9 mouse cellular contexts compared by ENCODE assay signal in genomic region chr16:4605514-4606131, GRCm38 (mm10). TPM values are rescaled to one million over a fixed set of nuclear protein-coding genes. Genes with fewer than 3 reads are reported as not detected.
A peak's percentile ranks its signal among the peaks of the same experiment; 100 is the strongest.
DNase-seq lines count a peak whose midpoint lies in the region; ATAC-seq lines count a peak whose summit lies in the region.
"Had no signal": no experiment of that assay in that cellular context is flagged by ENCODE, and none has a peak within 500 bp of the region (broad histone marks: within the 10 kb centered on the region; RNA-seq: fewer than 3 reads in every experiment).

No protein-coding gene starts in this region.

- DNase-seq in forebrain, embryonic 11.5 days (ENCODE audit: low spot score), result no peak
- no peak for DNase-seq in liver, embryonic 11.5 days (ENCODE audit: low spot score)
- no peak for DNase-seq in limb, embryonic 11.5 days (ENCODE audit: low spot score)
- no peak for DNase-seq in thymus, postnatal 25 days
- DNase-seq in frontal cortex, postnatal 10 days (ENCODE audit: low spot score in 2 of 2), result no peak

- H3K9me3 ChIP-seq in forebrain, embryonic 11.5 days (ENCODE audit: control insufficient read depth, low read length), result no peaks in the 10 kb centered on the region
- H3K9me3 ChIP-seq in forebrain, embryonic 15.5 days, result no peaks in the 10 kb centered on the region
- H3K9me3 ChIP-seq in liver, embryonic 11.5 days (ENCODE audit: control insufficient read depth, low read length), result no peaks in the 10 kb centered on the region
- no peaks in the 10 kb centered on the region for H3K9me3 ChIP-seq in liver, embryonic 12.5 days (replicated peaks)
- no peaks in the 10 kb centered on the region for H3K9me3 ChIP-seq in embryonic facial prominence, embryonic 13.5 days
- H3K9me3 ChIP-seq in limb, embryonic 11.5 days (ENCODE audit: control insufficient read depth, low read length), result no peaks in the 10 kb centered on the region

- H3K9ac ChIP-seq in forebrain, embryonic 11.5 days (ENCODE audit: low read length), result no peak overlapping the region
- no peak overlapping the region for H3K9ac ChIP-seq in forebrain, embryonic 15.5 days (replicated peaks)
- no peak overlapping the region for H3K9ac ChIP-seq in liver, embryonic 11.5 days (ENCODE audit: low read depth, low read length)
- no peak overlapping the region for H3K9ac ChIP-seq in liver, embryonic 12.5 days
- H3K9ac ChIP-seq in embryonic facial prominence, embryonic 13.5 days, result 0 out of 2 replicates have a peak overlapping the region, but pooled peaks have one; percentile 7
- no peak overlapping the region for H3K9ac ChIP-seq in limb, embryonic 11.5 days (ENCODE audit: low read length)
- H3K9ac ChIP-seq: liver, embryonic 14.5 days had no signal

- 51% methylated on average over 13 of the region's 13 CpGs for WGBS in forebrain, embryonic 11.5 days
- 42% methylated on average over 13 of the region's 13 CpGs for WGBS in forebrain, embryonic 15.5 days
- WGBS in liver, embryonic 11.5 days, result 70% methylated on average over 13 of the region's 13 CpGs
- WGBS in liver, embryonic 12.5 days (ENCODE audit: insufficient replicate concordance), result 73% methylated on average over 12 of the region's 13 CpGs
- 30% methylated on average over 13 of the region's 13 CpGs for WGBS in embryonic facial prominence, embryonic 13.5 days
- WGBS in limb, embryonic 11.5 days, result 41% methylated on average over 12 of the region's 13 CpGs

- peaks cover 34% of the 10 kb centered on the region for H3K4me1 ChIP-seq in forebrain, embryonic 11.5 days (replicated peaks; ENCODE audit: control insufficient read depth, insufficient read depth, low read length)
- H3K4me1 ChIP-seq in forebrain, embryonic 15.5 days, result peaks cover 38% of the 10 kb centered on the region
- H3K4me1 ChIP-seq in liver, embryonic 11.5 days (replicated peaks; ENCODE audit: control insufficient read depth, insufficient read depth, low read length), result peaks cover 61% of the 10 kb centered on the region
- peaks cover 71% of the 10 kb centered on the region for H3K4me1 ChIP-seq in liver, embryonic 12.5 days
- H3K4me1 ChIP-seq in embryonic facial prominence, embryonic 13.5 days, result peaks cover 76% of the 10 kb centered on the region
- peaks cover 71% of the 10 kb centered on the region for H3K4me1 ChIP-seq in limb, embryonic 11.5 days (ENCODE audit: control insufficient read depth, insufficient read depth, low read length)

- H3K36me3 ChIP-seq in forebrain, embryonic 11.5 days (ENCODE audit: control insufficient read depth, insufficient read depth, low read length), result no peaks in the 10 kb centered on the region; the same call in 1 of the 2 replicates
- H3K36me3 ChIP-seq in forebrain, embryonic 15.5 days, result peaks cover 5% of the 10 kb centered on the region; the same call in 1 of the 2 replicates
- H3K36me3 ChIP-seq in liver, embryonic 11.5 days (ENCODE audit: control insufficient read depth, insufficient read depth, low read length), result no peaks in the 10 kb centered on the region; the same call in 1 of the 2 replicates
- 0 out of 2 replicates have a peak, but pooled peaks cover 7% of the 10 kb centered on the region for H3K36me3 ChIP-seq in liver, embryonic 12.5 days
- peaks cover 23% of the 10 kb centered on the region for H3K36me3 ChIP-seq in embryonic facial prominence, embryonic 13.5 days
- no peaks in the 10 kb centered on the region for H3K36me3 ChIP-seq in limb, embryonic 11.5 days (ENCODE audit: control insufficient read depth, insufficient read depth, low read length)

- no peaks in the 10 kb centered on the region for H3K27me3 ChIP-seq in forebrain, embryonic 11.5 days (ENCODE audit: control insufficient read depth, insufficient read depth, low read length)
- H3K27me3 ChIP-seq in forebrain, embryonic 15.5 days, result no peaks in the 10 kb centered on the region
- H3K27me3 ChIP-seq in liver, embryonic 11.5 days (replicated peaks; ENCODE audit: control insufficient read depth, insufficient read depth, low read length), result no peaks in the 10 kb centered on the region
- no peaks in the 10 kb centered on the region for H3K27me3 ChIP-seq in liver, embryonic 12.5 days (replicated peaks)
- H3K27me3 ChIP-seq in embryonic facial prominence, embryonic 13.5 days, result no peaks in the 10 kb centered on the region
- no peaks in the 10 kb centered on the region for H3K27me3 ChIP-seq in limb, embryonic 11.5 days (ENCODE audit: control insufficient read depth, insufficient read depth, low read length)

- peak; percentile 52 for ATAC-seq in forebrain, embryonic 11.5 days (replicated peaks; ENCODE audit: low FRiP score)
- ATAC-seq in forebrain, embryonic 15.5 days (replicated peaks), result no peak
- no peak for ATAC-seq in liver, embryonic 11.5 days (replicated peaks; ENCODE audit: low FRiP score)
- ATAC-seq in liver, embryonic 12.5 days, result no peak
- no peak for ATAC-seq in embryonic facial prominence, embryonic 13.5 days (ENCODE audit: insufficient number of reproducible peaks, insufficient read depth, low FRiP score, low TSS enrichment, low read depth)
- ATAC-seq in limb, embryonic 11.5 days (ENCODE audit: insufficient number of reproducible peaks, low FRiP score, low TSS enrichment, low read depth), result no peak

- H3K27ac ChIP-seq in forebrain, embryonic 11.5 days (ENCODE audit: low read depth, low read length), result 0 out of 2 replicates have a peak overlapping the region, but pooled peaks have one; percentile 25
- no peak overlapping the region for H3K27ac ChIP-seq in forebrain, embryonic 15.5 days (replicated peaks)
- H3K27ac ChIP-seq in liver, embryonic 11.5 days (ENCODE audit: low read depth, low read length), result peak overlapping the region; percentile 52; the same call in 1 of the 2 replicates
- no peak overlapping the region for H3K27ac ChIP-seq in liver, embryonic 12.5 days
- H3K27ac ChIP-seq in embryonic facial prominence, embryonic 13.5 days, result peak overlapping the region; percentile 39
- H3K27ac ChIP-seq in limb, embryonic 11.5 days (replicated peaks; ENCODE audit: low read depth, low read length), result peak overlapping the region; percentile 50
- H3K27ac ChIP-seq: liver, embryonic 14.5 days had no signal

- H3K4me2 ChIP-seq in forebrain, embryonic 11.5 days (ENCODE audit: low read depth, low read length, severe bottlenecking), result no peak overlapping the region
- no peak overlapping the region for H3K4me2 ChIP-seq in forebrain, embryonic 15.5 days (replicated peaks)
- H3K4me2 ChIP-seq in liver, embryonic 11.5 days, result no peak overlapping the region
- H3K4me2 ChIP-seq in liver, embryonic 12.5 days, result no peak overlapping the region
- peak overlapping the region; percentile 9; the same call in 1 of the 2 replicates for H3K4me2 ChIP-seq in embryonic facial prominence, embryonic 13.5 days
- no peak overlapping the region for H3K4me2 ChIP-seq in limb, embryonic 11.5 days (ENCODE audit: low read depth, severe bottlenecking)

- H3K4me3 ChIP-seq in forebrain, embryonic 11.5 days (ENCODE audit: low read depth, low read length), result no peak overlapping the region
- no peak overlapping the region for H3K4me3 ChIP-seq in forebrain, embryonic 15.5 days
- no peak overlapping the region for H3K4me3 ChIP-seq in liver, embryonic 11.5 days (ENCODE audit: low read depth, low read length)
- no peak overlapping the region for H3K4me3 ChIP-seq in liver, embryonic 12.5 days
- H3K4me3 ChIP-seq in embryonic facial prominence, embryonic 13.5 days, result no peak overlapping the region
- H3K4me3 ChIP-seq in limb, embryonic 11.5 days (ENCODE audit: low read depth, low read length), result no peak overlapping the region

RNA-seq across cellular contexts. Expression of gene Glis2, which starts 11.1 kb away (rescaled TPM):
- 31.3 and 34.5 TPM in 2 replicates for polyA plus RNA-seq in forebrain, embryonic 11.5 days (2014; fragmentation: Nextera tagmentation; extraction: Ambion mirVana)
- polyA plus RNA-seq in forebrain, embryonic 15.5 days (2015; fragmentation: Nextera tagmentation; extraction: Ambion mirVana), result 11.0 and 14.6 TPM in 2 replicates
- 10.8 and 11.7 TPM in 2 replicates for polyA plus RNA-seq in liver, embryonic 11.5 days (2014; fragmentation: Nextera tagmentation; extraction: Ambion mirVana)
- polyA plus RNA-seq in liver, embryonic 12.5 days (2016; fragmentation: Nextera tagmentation; extraction: Ambion mirVana), result 6.1 and 7.3 TPM in 2 replicates
- 25.3 and 31.2 TPM in 2 replicates for polyA plus RNA-seq in embryonic facial prominence, embryonic 13.5 days (2015; fragmentation: Nextera tagmentation; extraction: Ambion mirVana)
- polyA plus RNA-seq in limb, embryonic 11.5 days (2014; fragmentation: Nextera tagmentation; extraction: Ambion mirVana), result 26.2 and 27.4 TPM in 2 replicates

RNA-seq across cellular contexts. Expression of gene Pam16, which starts 19.2 kb away (rescaled TPM):
- polyA plus RNA-seq in forebrain, embryonic 11.5 days (2014; fragmentation: Nextera tagmentation; extraction: Ambion mirVana), result 87.4 and 91.4 TPM in 2 replicates
- 162 and 171 TPM in 2 replicates for polyA plus RNA-seq in forebrain, embryonic 15.5 days (2015; fragmentation: Nextera tagmentation; extraction: Ambion mirVana)
- polyA plus RNA-seq in liver, embryonic 11.5 days (2014; fragmentation: Nextera tagmentation; extraction: Ambion mirVana), result 110 and 116 TPM in 2 replicates
- 76.2 and 81.9 TPM in 2 replicates for polyA plus RNA-seq in liver, embryonic 12.5 days (2016; fragmentation: Nextera tagmentation; extraction: Ambion mirVana)
- 71.0 and 99.5 TPM in 2 replicates for polyA plus RNA-seq in embryonic facial prominence, embryonic 13.5 days (2015; fragmentation: Nextera tagmentation; extraction: Ambion mirVana)
- 107 and 115 TPM in 2 replicates for polyA plus RNA-seq in limb, embryonic 11.5 days (2014; fragmentation: Nextera tagmentation; extraction: Ambion mirVana)

RNA-seq across cellular contexts. Expression of gene Vasn, which starts 34.1 kb away (rescaled TPM):
- 7.6 and 7.7 TPM in 2 replicates for polyA plus RNA-seq in forebrain, embryonic 11.5 days (2014; fragmentation: Nextera tagmentation; extraction: Ambion mirVana)
- 3.0 and 3.6 TPM in 2 replicates for polyA plus RNA-seq in forebrain, embryonic 15.5 days (2015; fragmentation: Nextera tagmentation; extraction: Ambion mirVana)
- 9.3 and 9.4 TPM in 2 replicates for polyA plus RNA-seq in liver, embryonic 11.5 days (2014; fragmentation: Nextera tagmentation; extraction: Ambion mirVana)
- polyA plus RNA-seq in liver, embryonic 12.5 days (2016; fragmentation: Nextera tagmentation; extraction: Ambion mirVana), result 4.7 and 5.0 TPM in 2 replicates
- 29.2 and 30.2 TPM in 2 replicates for polyA plus RNA-seq in embryonic facial prominence, embryonic 13.5 days (2015; fragmentation: Nextera tagmentation; extraction: Ambion mirVana)
- polyA plus RNA-seq in limb, embryonic 11.5 days (2014; fragmentation: Nextera tagmentation; extraction: Ambion mirVana), result 20.2 and 22.3 TPM in 2 replicates

RNA-seq across cellular contexts. Expression of gene Dnaja3, which starts 34.2 kb away (rescaled TPM):
- polyA plus RNA-seq in forebrain, embryonic 11.5 days (2014; fragmentation: Nextera tagmentation; extraction: Ambion mirVana), result 57.7 and 60.7 TPM in 2 replicates
- 55.8 and 58.0 TPM in 2 replicates for polyA plus RNA-seq in forebrain, embryonic 15.5 days (2015; fragmentation: Nextera tagmentation; extraction: Ambion mirVana)
- polyA plus RNA-seq in liver, embryonic 11.5 days (2014; fragmentation: Nextera tagmentation; extraction: Ambion mirVana), result 104 and 111 TPM in 2 replicates
- polyA plus RNA-seq in liver, embryonic 12.5 days (2016; fragmentation: Nextera tagmentation; extraction: Ambion mirVana), result 69.2 and 74.2 TPM in 2 replicates
- 54.0 and 58.7 TPM in 2 replicates for polyA plus RNA-seq in embryonic facial prominence, embryonic 13.5 days (2015; fragmentation: Nextera tagmentation; extraction: Ambion mirVana)
- 56.5 and 59.1 TPM in 2 replicates for polyA plus RNA-seq in limb, embryonic 11.5 days (2014; fragmentation: Nextera tagmentation; extraction: Ambion mirVana)

RNA-seq across cellular contexts. Expression of gene Tfap4, which starts 46.0 kb away (rescaled TPM):
- 27.7 and 28.6 TPM in 2 replicates for polyA plus RNA-seq in forebrain, embryonic 11.5 days (2014; fragmentation: Nextera tagmentation; extraction: Ambion mirVana)
- polyA plus RNA-seq in forebrain, embryonic 15.5 days (2015; fragmentation: Nextera tagmentation; extraction: Ambion mirVana), result 14.3 and 15.2 TPM in 2 replicates
- polyA plus RNA-seq in liver, embryonic 11.5 days (2014; fragmentation: Nextera tagmentation; extraction: Ambion mirVana), result 23.3 and 25.1 TPM in 2 replicates
- 13.3 and 14.3 TPM in 2 replicates for polyA plus RNA-seq in liver, embryonic 12.5 days (2016; fragmentation: Nextera tagmentation; extraction: Ambion mirVana)
- polyA plus RNA-seq in embryonic facial prominence, embryonic 13.5 days (2015; fragmentation: Nextera tagmentation; extraction: Ambion mirVana), result 27.0 and 33.2 TPM in 2 replicates
- 34.7 and 35.3 TPM in 2 replicates for polyA plus RNA-seq in limb, embryonic 11.5 days (2014; fragmentation: Nextera tagmentation; extraction: Ambion mirVana)

Comparison
In these comparisons a context has a peak if more than half of its experiments do, and no peak if none do; other contexts are left out.
1. H3K27ac ChIP-seq: peak in forebrain, embryonic 11.5 days (single experiment), liver, embryonic 11.5 days (single experiment), embryonic facial prominence, embryonic 13.5 days (single experiment) and limb, embryonic 11.5 days (single experiment); none in forebrain, embryonic 15.5 days (single experiment) and liver, embryonic 12.5 days (single experiment).